Mouse (Mus musculus): ENCODE results near the gene Zfp689. TPM values are rescaled to one million over a fixed set of nuclear protein-coding genes. Genes with fewer than 3 reads are reported as not detected.

The Zfp689 gene
- polyA plus RNA-seq, 1 experiment, result 11.2 TPM

DNA sequence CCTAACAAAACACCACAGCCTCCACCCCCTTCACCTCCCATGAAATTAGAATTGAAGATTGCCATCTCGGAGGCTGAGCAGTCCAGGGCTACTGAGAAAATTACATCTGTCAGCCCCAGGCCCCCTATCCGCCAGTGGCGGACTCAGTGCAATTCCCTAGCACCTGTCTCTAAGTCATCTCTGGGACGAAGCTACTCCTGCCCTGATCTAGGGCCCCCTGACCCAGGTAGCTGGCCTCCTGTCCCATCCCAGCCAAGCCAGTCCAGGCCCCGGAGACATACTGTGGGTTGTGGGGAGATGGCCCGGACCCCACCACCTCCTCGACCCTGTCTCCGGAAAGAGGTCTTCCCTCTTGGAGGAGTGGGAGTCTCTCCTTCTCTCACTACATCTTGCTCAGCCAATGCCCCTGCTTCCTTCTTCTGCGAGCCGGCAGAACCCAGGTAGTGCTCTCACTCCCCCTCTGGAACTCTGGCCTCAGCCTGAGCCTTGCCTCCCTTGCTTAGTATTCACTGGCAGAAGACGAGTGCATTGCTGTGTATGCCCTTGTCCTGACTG is 26.3 kb upstream of the Zfp689 start:
- Histone ChIP-seq H3K27ac (ENCODE audit: control insufficient read depth, insufficient read depth, low read depth, low read length) (no peak overlapping the region), H3K36me3 (ENCODE audit: control insufficient read depth, insufficient read depth, low read length) (peaks cover 3% of the 10 kb centered on the region), H3K27me3 (ENCODE audit: control insufficient read depth, insufficient read depth, low read length) (no peaks in the 10 kb centered on the region), H3K4me3 (ENCODE audit: control insufficient read depth, low read depth, low read length) (peak overlapping the region; percentile 69), H3K4me1 (ENCODE audit: control insufficient read depth, insufficient read depth, low read length) (peaks cover 9% of the 10 kb centered on the region)
- TF ChIP-seq CTCF (IDR thresholded peaks at IDR 0.05; ENCODE audit: control insufficient read depth, insufficient read depth, insufficient replicate concordance, low read depth, low read length), result no peak
- 0 out of 2 replicates have a peak, but pooled peaks have one; percentile 29 for TF ChIP-seq POLR2A (IDR thresholded peaks at IDR 0.05; ENCODE audit: control insufficient read depth, low read depth, low read length)

DNA sequence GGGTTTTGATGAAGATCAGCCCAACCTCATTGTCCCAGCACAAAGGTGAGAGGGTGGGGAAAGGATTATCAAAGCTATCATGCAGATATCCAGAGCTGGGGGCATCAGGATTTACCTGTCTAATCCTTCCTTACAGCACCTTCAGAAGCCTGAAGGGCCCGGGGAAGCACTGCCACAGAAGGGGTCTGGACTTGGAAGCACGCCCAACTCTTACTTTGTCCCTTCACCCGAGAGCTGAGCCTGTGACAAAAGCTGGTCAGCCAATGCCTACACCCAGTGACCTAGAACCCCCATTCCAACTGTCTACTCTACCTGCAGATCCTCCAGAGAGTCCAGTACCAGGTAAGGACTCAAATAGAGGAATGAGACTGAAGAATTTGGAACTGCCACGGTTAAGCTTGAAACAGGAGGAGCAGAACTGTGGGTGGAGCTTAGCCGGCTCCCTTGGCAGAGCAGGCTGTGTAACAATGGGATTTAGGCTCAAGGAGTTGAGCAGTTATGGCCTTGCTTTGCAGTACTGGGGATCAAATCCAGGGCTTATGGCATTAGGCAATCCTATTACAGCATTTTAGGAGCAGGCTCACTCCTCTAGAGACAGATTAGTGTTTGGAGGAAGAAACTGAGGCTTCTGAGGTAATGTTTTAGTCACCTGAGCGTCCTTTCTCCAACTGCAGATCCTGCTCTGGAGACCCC is 25.6 kb upstream of the Zfp689 start:
- Histone ChIP-seq H3K27me3 (ENCODE audit: control insufficient read depth, insufficient read depth, low read length) (no peaks in the 10 kb centered on the region), H3K4me3 (ENCODE audit: control insufficient read depth, low read depth, low read length) (peak overlapping the region; percentile 69), H3K36me3 (ENCODE audit: control insufficient read depth, insufficient read depth, low read length) (peaks cover 3% of the 10 kb centered on the region), H3K4me1 (ENCODE audit: control insufficient read depth, insufficient read depth, low read length) (peaks cover 6% of the 10 kb centered on the region), H3K27ac (ENCODE audit: control insufficient read depth, insufficient read depth, low read depth, low read length) (peak overlapping the region; percentile 45; the same call in 1 of the 2 replicates)
- TF ChIP-seq POLR2A (IDR thresholded peaks at IDR 0.05; ENCODE audit: control insufficient read depth, low read depth, low read length), result no peak
- TF ChIP-seq CTCF (IDR thresholded peaks at IDR 0.05; ENCODE audit: control insufficient read depth, insufficient read depth, insufficient replicate concordance, low read depth, low read length), result no peak

DNA sequence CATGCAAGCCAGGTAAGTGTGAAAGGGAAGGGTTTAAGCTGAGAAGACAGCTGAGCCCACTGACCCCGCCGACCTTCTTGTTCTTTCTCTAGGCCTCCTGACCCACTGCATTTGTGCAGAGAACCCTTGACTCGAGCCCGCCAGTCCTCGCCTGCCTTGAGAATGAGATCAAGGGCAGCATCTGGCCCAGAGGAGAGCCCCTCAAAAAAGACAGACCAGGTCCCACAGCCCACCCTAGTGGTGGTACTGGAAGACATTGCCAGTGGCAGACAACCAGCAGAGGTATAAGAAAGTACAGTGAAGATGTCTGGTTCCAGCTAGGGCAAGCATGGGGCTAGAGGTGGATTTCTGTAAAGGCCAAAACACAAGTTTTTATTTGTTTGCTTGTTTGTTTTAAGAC is 24.7 kb upstream of the Zfp689 start:
- Histone ChIP-seq H3K36me3 (ENCODE audit: control insufficient read depth, insufficient read depth, low read length) (peaks cover 3% of the 10 kb centered on the region), H3K27ac (ENCODE audit: control insufficient read depth, insufficient read depth, low read depth, low read length) (no peak overlapping the region; the same call in 1 of the 2 replicates), H3K27me3 (ENCODE audit: control insufficient read depth, insufficient read depth, low read length) (no peaks in the 10 kb centered on the region), H3K4me3 (ENCODE audit: control insufficient read depth, low read depth, low read length) (peak overlapping the region; percentile 62), H3K4me1 (ENCODE audit: control insufficient read depth, insufficient read depth, low read length) (peaks cover 6% of the 10 kb centered on the region)
- TF ChIP-seq POLR2A (IDR thresholded peaks at IDR 0.05; ENCODE audit: control insufficient read depth, low read depth, low read length) (no peak; the same call in 1 of the 2 replicates), CTCF (IDR thresholded peaks at IDR 0.05; ENCODE audit: control insufficient read depth, insufficient read depth, insufficient replicate concordance, low read depth, low read length) (no peak)

DNA sequence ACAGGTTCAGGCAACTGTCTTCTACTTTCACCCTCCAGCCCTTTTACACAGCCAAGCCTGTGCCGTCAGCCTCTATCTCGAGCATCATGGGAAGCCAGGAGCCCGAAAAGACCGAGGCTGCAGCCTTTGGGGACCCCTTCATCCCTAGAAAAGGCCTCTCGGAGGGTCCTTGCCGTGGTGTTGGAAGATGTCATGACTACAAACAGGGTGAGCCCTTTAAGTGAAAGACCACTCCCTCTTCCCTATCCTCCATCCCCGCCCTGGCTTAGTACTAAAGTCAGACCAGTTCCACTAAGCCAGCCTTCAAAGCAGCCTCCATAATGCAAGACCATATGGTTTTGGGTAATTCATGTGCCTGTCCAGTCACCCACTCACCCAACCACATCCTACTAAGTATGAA is 23.1 kb upstream of the Zfp689 start:
- peak overlapping the region; percentile 98 for H3K27ac ChIP-seq (ENCODE audit: control insufficient read depth, insufficient read depth, low read depth, low read length)
- H3K4me3 ChIP-seq (ENCODE audit: control insufficient read depth, low read depth, low read length), result peak overlapping the region; percentile 97
- H3K27me3 ChIP-seq (ENCODE audit: control insufficient read depth, insufficient read depth, low read length), result no peaks in the 10 kb centered on the region
- H3K4me1 ChIP-seq (ENCODE audit: control insufficient read depth, insufficient read depth, low read length), result peaks cover 6% of the 10 kb centered on the region
- TF ChIP-seq POLR2A (IDR thresholded peaks at IDR 0.05; ENCODE audit: control insufficient read depth, low read depth, low read length), result no peak
- TF ChIP-seq CTCF (IDR thresholded peaks at IDR 0.05; ENCODE audit: control insufficient read depth, insufficient read depth, insufficient replicate concordance, low read depth, low read length), result no peak
- peaks cover 3% of the 10 kb centered on the region for H3K36me3 ChIP-seq (ENCODE audit: control insufficient read depth, insufficient read depth, low read length)

DNA sequence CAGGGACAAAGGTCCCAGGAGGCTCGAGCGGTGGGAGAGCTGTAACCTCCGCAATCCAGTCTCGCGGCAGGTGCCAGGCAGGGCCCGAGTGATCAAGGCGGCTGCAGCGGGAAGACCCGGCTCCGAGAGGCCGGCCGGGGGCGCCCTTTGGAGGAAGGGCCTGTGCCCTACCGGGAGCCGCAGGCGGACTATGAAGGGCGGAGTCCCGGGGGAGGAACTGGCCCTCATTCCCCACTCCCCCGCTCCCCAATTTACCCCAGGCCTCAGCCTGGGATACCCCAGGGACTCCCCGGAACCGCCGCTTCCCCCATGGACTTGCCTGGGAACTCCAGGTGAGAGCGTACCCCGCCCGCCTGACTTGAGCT is 22.7 kb upstream of the Zfp689 start:
- peaks cover 6% of the 10 kb centered on the region for H3K4me1 ChIP-seq (ENCODE audit: control insufficient read depth, insufficient read depth, low read length)
- peak overlapping the region; percentile 98 for H3K27ac ChIP-seq (ENCODE audit: control insufficient read depth, insufficient read depth, low read depth, low read length)
- peaks cover 3% of the 10 kb centered on the region for H3K36me3 ChIP-seq (ENCODE audit: control insufficient read depth, insufficient read depth, low read length)
- TF ChIP-seq POLR2A (IDR thresholded peaks at IDR 0.05; ENCODE audit: control insufficient read depth, low read depth, low read length), result no peak
- no peak for TF ChIP-seq CTCF (IDR thresholded peaks at IDR 0.05; ENCODE audit: control insufficient read depth, insufficient read depth, insufficient replicate concordance, low read depth, low read length)
- H3K4me3 ChIP-seq (ENCODE audit: control insufficient read depth, low read depth, low read length), result peak overlapping the region; percentile 97
- H3K27me3 ChIP-seq (ENCODE audit: control insufficient read depth, insufficient read depth, low read length), result no peaks in the 10 kb centered on the region

DNA sequence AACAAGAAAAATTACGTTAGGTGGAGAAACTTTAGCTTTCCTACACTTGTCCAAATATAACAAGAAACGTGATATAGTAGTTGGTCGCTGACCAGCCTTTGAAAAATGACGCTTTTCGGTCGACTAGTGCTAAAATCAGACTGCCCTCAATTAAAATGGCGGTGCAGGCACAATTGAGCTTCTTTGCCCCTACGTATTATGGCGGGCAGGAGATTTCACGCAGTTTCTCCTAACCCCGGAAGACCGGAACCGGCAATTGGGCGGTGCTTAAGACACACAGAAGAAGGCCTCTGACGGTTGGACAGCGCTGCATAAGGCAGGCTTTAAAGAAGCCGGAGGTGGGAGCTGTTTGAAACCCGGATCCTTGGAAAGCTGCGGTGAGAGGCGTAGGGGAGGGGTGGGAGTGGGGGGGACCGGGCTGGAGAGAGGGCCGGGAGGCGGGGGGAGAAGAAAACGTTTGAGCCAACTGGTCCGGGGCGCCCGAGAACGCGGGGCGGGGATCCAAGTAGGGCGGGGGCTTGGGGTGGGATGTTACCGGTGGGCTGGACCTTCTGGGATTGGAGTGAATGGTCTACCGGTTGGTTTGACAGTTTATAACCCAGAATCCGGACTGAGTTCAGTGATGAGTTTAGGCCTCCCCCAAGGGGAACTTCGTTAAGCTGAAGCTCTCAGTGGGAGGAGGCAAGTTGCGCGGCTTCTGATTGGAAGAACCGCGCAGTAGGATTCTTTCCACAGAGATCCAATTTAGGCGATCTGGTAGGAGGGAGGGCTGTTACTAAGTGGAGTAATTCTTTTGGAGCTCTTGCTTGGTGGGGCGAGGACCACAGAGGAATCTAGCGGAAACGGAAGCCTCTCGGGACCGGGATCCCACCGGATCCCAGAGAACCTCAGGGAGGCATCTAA is 22.0 kb upstream of the Zfp689 start:
- H3K27ac ChIP-seq (ENCODE audit: control insufficient read depth, insufficient read depth, low read depth, low read length), result peak overlapping the region; percentile 98
- H3K4me3 ChIP-seq (ENCODE audit: control insufficient read depth, low read depth, low read length), result peak overlapping the region; percentile 97
- no peaks in the 10 kb centered on the region; the same call in 1 of the 2 replicates for H3K36me3 ChIP-seq (ENCODE audit: control insufficient read depth, insufficient read depth, low read length)
- TF ChIP-seq CTCF (IDR thresholded peaks at IDR 0.05; ENCODE audit: control insufficient read depth, insufficient read depth, insufficient replicate concordance, low read depth, low read length) (no peak), POLR2A (IDR thresholded peaks at IDR 0.05; ENCODE audit: control insufficient read depth, low read depth, low read length) (peak; percentile 38; the same call in 1 of the 2 replicates)
- H3K27me3 ChIP-seq (ENCODE audit: control insufficient read depth, insufficient read depth, low read length), result no peaks in the 10 kb centered on the region
- H3K4me1 ChIP-seq (ENCODE audit: control insufficient read depth, insufficient read depth, low read length), result peaks cover 4% of the 10 kb centered on the region

Measured in testis, adult 2 months (tissue).